Mouse (Mus musculus): Measurements from ENCODE around the gene Tia1.

- TF ChIP-seq CTCF (IDR thresholded peaks at IDR 0.05; ENCODE audit: borderline replicate concordance, extremely low read depth, insufficient read depth, insufficient read length) (no peak), POLR2A (IDR thresholded peaks at IDR 0.05; ENCODE audit: borderline replicate concordance, extremely low read depth, insufficient read depth, insufficient read length, poor library complexity, severe bottlenecking) (no peak)
Observed at GRCm38 (mm10) chr6:86356956-86357355, 47.1 kb upstream of the Tia1 start.

Measured in brain, embryonic 14.5 days (tissue).